Mouse (Mus musculus): ENCODE measurements around the gene Btbd9.

DNA sequence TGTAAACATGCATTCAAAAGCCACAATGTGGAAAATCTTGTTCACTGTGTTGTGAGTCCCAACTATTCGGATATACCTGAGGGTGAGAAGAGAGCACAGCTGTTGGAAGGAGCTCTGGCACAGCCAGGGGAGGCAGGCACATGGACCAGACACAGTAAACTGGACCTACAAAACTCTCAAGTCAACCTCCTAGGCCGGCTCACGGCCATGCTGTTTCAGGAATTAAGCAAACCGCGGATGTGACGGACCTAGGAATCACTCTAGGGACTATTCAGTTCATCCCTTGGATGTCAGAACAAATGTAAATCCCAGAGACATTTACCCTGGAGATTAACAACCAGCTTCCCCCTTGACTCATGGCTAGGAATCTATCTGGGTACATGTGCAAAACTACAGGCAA, 242.0 kb downstream of the Btbd9 start:
- TF ChIP-seq FLI1 (IDR thresholded peaks at IDR 0.05; ENCODE audit: low read length) (no peak), GATA1 (IDR thresholded peaks at IDR 0.05; ENCODE audit: borderline replicate concordance, low read length) (no peak)

Data from megakaryocyte, embryonic 14.5 days (primary cell).